Mouse (Mus musculus): ENCODE measurements around the gene Celf5. TPM values are rescaled to one million over a fixed set of nuclear protein-coding genes. Genes with fewer than 3 reads are reported as not detected.

Gene Celf5
- polyA plus RNA-seq, 1 experiment: 0.27 TPM

GRCm38 (mm10) chr10:81434361-81435263 is 47.9 kb downstream of the Celf5 start:
- Histone ChIP-seq H3K36me3 (ENCODE audit: control insufficient read depth, insufficient read depth, low read length) (no peaks in the 10 kb centered on the region), H3K4me3 (ENCODE audit: insufficient read depth, low read depth, low read length) (no peak overlapping the region), H3K4me1 (ENCODE audit: control insufficient read depth, insufficient read depth, low read length) (peaks cover 34% of the 10 kb centered on the region), H3K27me3 (replicated peaks; ENCODE audit: control insufficient read depth, insufficient read depth, low read length) (no peaks in the 10 kb centered on the region), H3K27ac (ENCODE audit: insufficient read depth, low read depth, low read length) (peak overlapping the region; percentile 82)
- TF ChIP-seq POLR2A (IDR thresholded peaks at IDR 0.05; ENCODE audit: low read depth, low read length): no peak
- TF ChIP-seq CTCF (conservative IDR thresholded peaks at IDR 0.05; ENCODE audit: insufficient read depth, insufficient read length, low read depth, low read length): no peak
- DNase-seq: peak; percentile 38
- WGBS: 53% methylated on average over 15 of the region's 15 CpGs

- H3K27me3 ChIP-seq (replicated peaks; ENCODE audit: control insufficient read depth, insufficient read depth, low read length): no peaks in the 10 kb centered on the region
- H3K27ac ChIP-seq (ENCODE audit: insufficient read depth, low read depth, low read length): peak overlapping the region; percentile 66
- no peaks in the 10 kb centered on the region for H3K36me3 ChIP-seq (ENCODE audit: control insufficient read depth, insufficient read depth, low read length)
- no peak overlapping the region for H3K4me3 ChIP-seq (ENCODE audit: insufficient read depth, low read depth, low read length)
- WGBS: 64% methylated on average over 26 of the region's 26 CpGs
- DNase-seq: peak; percentile 44
- no peak for TF ChIP-seq POLR2A (IDR thresholded peaks at IDR 0.05; ENCODE audit: low read depth, low read length)
- peak; percentile 36; the same call in 1 of the 2 replicates for TF ChIP-seq CTCF (conservative IDR thresholded peaks at IDR 0.05; ENCODE audit: insufficient read depth, insufficient read length, low read depth, low read length)
- H3K4me1 ChIP-seq (ENCODE audit: control insufficient read depth, insufficient read depth, low read length): peaks cover 39% of the 10 kb centered on the region
These were observed 48.8 kb downstream of the Celf5 start for GRCm38 (mm10) chr10:81433541-81434289.

GRCm38 (mm10) chr10:81432868-81433262 is 49.6 kb downstream of the Celf5 start:
- DNase-seq: peak; percentile 99
- 0 out of 2 replicates have a peak overlapping the region, but pooled peaks have one; percentile 1 for H3K4me3 ChIP-seq (ENCODE audit: insufficient read depth, low read depth, low read length)
- under 1% methylated on average over 17 of the region's 17 CpGs for WGBS
- H3K27me3 ChIP-seq (replicated peaks; ENCODE audit: control insufficient read depth, insufficient read depth, low read length): no peaks in the 10 kb centered on the region
- H3K27ac ChIP-seq (ENCODE audit: insufficient read depth, low read depth, low read length): peak overlapping the region; percentile 68
- H3K4me1 ChIP-seq (ENCODE audit: control insufficient read depth, insufficient read depth, low read length): peaks cover 39% of the 10 kb centered on the region
- H3K36me3 ChIP-seq (ENCODE audit: control insufficient read depth, insufficient read depth, low read length): no peaks in the 10 kb centered on the region
- TF ChIP-seq CTCF (conservative IDR thresholded peaks at IDR 0.05; ENCODE audit: insufficient read depth, insufficient read length, low read depth, low read length): no peak
- TF ChIP-seq POLR2A (IDR thresholded peaks at IDR 0.05; ENCODE audit: low read depth, low read length): no peak

GRCm38 (mm10) chr10:81432169-81432867 is 50.2 kb downstream of the Celf5 start:
- Histone ChIP-seq H3K27me3 (replicated peaks; ENCODE audit: control insufficient read depth, insufficient read depth, low read length) (no peaks in the 10 kb centered on the region), H3K27ac (ENCODE audit: insufficient read depth, low read depth, low read length) (peak overlapping the region; percentile 68), H3K36me3 (ENCODE audit: control insufficient read depth, insufficient read depth, low read length) (no peaks in the 10 kb centered on the region), H3K4me1 (ENCODE audit: control insufficient read depth, insufficient read depth, low read length) (peaks cover 41% of the 10 kb centered on the region), H3K4me3 (ENCODE audit: insufficient read depth, low read depth, low read length) (0 out of 2 replicates have a peak overlapping the region, but pooled peaks have one; percentile 1)
- TF ChIP-seq POLR2A (IDR thresholded peaks at IDR 0.05; ENCODE audit: low read depth, low read length) (no peak), CTCF (conservative IDR thresholded peaks at IDR 0.05; ENCODE audit: insufficient read depth, insufficient read length, low read depth, low read length) (no peak)
- peak; percentile 69 for DNase-seq
- 38% methylated on average over 21 of the region's 21 CpGs for WGBS

GRCm38 (mm10) chr10:81431526-81432168 is 50.9 kb downstream of the Celf5 start:
- H3K27ac ChIP-seq (ENCODE audit: insufficient read depth, low read depth, low read length): peak overlapping the region; percentile 98
- TF ChIP-seq CTCF (conservative IDR thresholded peaks at IDR 0.05; ENCODE audit: insufficient read depth, insufficient read length, low read depth, low read length): no peak
- no peak for TF ChIP-seq POLR2A (IDR thresholded peaks at IDR 0.05; ENCODE audit: low read depth, low read length)
- H3K4me3 ChIP-seq (ENCODE audit: insufficient read depth, low read depth, low read length): peak overlapping the region; percentile 78; the same call in 1 of the 2 replicates
- peaks cover 43% of the 10 kb centered on the region for H3K4me1 ChIP-seq (ENCODE audit: control insufficient read depth, insufficient read depth, low read length)
- DNase-seq: peak; percentile 96
- H3K36me3 ChIP-seq (ENCODE audit: control insufficient read depth, insufficient read depth, low read length): no peaks in the 10 kb centered on the region
- 17% methylated on average over 15 of the region's 15 CpGs for WGBS
- no peaks in the 10 kb centered on the region for H3K27me3 ChIP-seq (replicated peaks; ENCODE audit: control insufficient read depth, insufficient read depth, low read length)

- TF ChIP-seq CTCF (conservative IDR thresholded peaks at IDR 0.05; ENCODE audit: insufficient read depth, insufficient read length, low read depth, low read length) (no peak), POLR2A (IDR thresholded peaks at IDR 0.05; ENCODE audit: low read depth, low read length) (peak; percentile 8)
- 2% methylated on average over 56 of the region's 70 CpGs for WGBS
These were observed 51.5 kb downstream of the Celf5 start for GRCm38 (mm10) chr10:81430831-81431525.

More at GRCm38 (mm10) chr10:81430831-81431525, 51.5 kb downstream of the Celf5 start:
- H3K27me3 ChIP-seq (replicated peaks; ENCODE audit: control insufficient read depth, insufficient read depth, low read length): no peaks in the 10 kb centered on the region
- H3K4me1 ChIP-seq (ENCODE audit: control insufficient read depth, insufficient read depth, low read length): peaks cover 42% of the 10 kb centered on the region
- peak overlapping the region; percentile 78 for H3K4me3 ChIP-seq (ENCODE audit: insufficient read depth, low read depth, low read length)
- no peaks in the 10 kb centered on the region for H3K36me3 ChIP-seq (ENCODE audit: control insufficient read depth, insufficient read depth, low read length)
- DNase-seq: peak; percentile 76
- H3K27ac ChIP-seq (ENCODE audit: insufficient read depth, low read depth, low read length): peak overlapping the region; percentile 94
